Mouse (Mus musculus): Measurements from ENCODE around the gene Zdhhc7. TPM values are rescaled to one million over a fixed set of nuclear protein-coding genes. Genes with fewer than 3 reads are reported as not detected.

Zdhhc7 gene
- polyA plus RNA-seq, 1 experiment from 2014 or later: 30.1 TPM

- ATAC-seq (replicated peaks; ENCODE audit: low FRiP score) (peak; percentile 42), DNase-seq (ENCODE audit: low spot score) (no peak)
- H3K27me3 ChIP-seq (replicated peaks; ENCODE audit: control insufficient read depth, insufficient read depth, low read length): peaks cover 2% of the 10 kb centered on the region
- WGBS: 52% methylated on average over 10 of the region's 10 CpGs
- no peaks in the 10 kb centered on the region for H3K9me3 ChIP-seq (ENCODE audit: control insufficient read depth, low read length)
- no peaks in the 10 kb centered on the region for H3K36me3 ChIP-seq (ENCODE audit: control insufficient read depth, insufficient read depth, low read length)
- H3K9ac ChIP-seq (ENCODE audit: low read depth, low read length): no peak overlapping the region
- H3K4me3 ChIP-seq (ENCODE audit: low read depth, low read length): no peak overlapping the region
- peaks cover 21% of the 10 kb centered on the region for H3K4me1 ChIP-seq (replicated peaks; ENCODE audit: control insufficient read depth, insufficient read depth, low read length)
- H3K4me2 ChIP-seq: no peak overlapping the region
- no peak overlapping the region for H3K27ac ChIP-seq (ENCODE audit: low read depth, low read length)
Observed at GRCm38 (mm10) chr8:120042542-120043312, 58.6 kb downstream of the Zdhhc7 start.

DNA sequence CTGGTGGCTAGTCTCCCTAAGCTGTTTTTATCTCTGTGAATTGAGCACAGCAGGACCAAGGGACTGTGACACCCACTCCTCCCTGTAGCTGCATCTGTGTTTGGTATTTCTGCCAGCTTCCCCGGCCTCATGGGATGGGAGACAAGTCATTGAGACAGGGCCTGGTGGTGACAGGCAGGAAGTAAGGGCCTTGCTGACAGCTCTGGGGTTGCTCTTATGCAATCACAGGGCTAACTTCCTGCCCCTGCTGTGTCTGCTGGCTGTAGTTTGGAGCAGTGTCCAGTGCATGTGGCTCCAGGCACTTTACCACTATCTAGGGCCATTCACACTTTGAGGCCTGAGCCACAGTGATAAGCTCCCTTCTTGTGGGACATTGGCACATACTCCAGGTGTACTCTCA, 60.4 kb downstream of the Zdhhc7 start:
- no peak overlapping the region for H3K27ac ChIP-seq (ENCODE audit: low read depth, low read length)

GRCm38 (mm10) chr8:120039313-120039919, 61.9 kb downstream of the Zdhhc7 start:
- Histone ChIP-seq H3K4me2 (no peak overlapping the region), H3K27ac (ENCODE audit: low read depth, low read length) (no peak overlapping the region), H3K4me1 (replicated peaks; ENCODE audit: control insufficient read depth, insufficient read depth, low read length) (peaks cover 21% of the 10 kb centered on the region), H3K9me3 (ENCODE audit: control insufficient read depth, low read length) (no peaks in the 10 kb centered on the region), H3K27me3 (replicated peaks; ENCODE audit: control insufficient read depth, insufficient read depth, low read length) (no peaks in the 10 kb centered on the region; the same call in 1 of the 2 replicates), H3K4me3 (ENCODE audit: low read depth, low read length) (no peak overlapping the region), H3K36me3 (ENCODE audit: control insufficient read depth, insufficient read depth, low read length) (no peaks in the 10 kb centered on the region), H3K9ac (ENCODE audit: low read depth, low read length) (no peak overlapping the region)
- WGBS: 70% methylated on average over 11 of the region's 11 CpGs
- DNase-seq (ENCODE audit: low spot score) (no peak), ATAC-seq (replicated peaks; ENCODE audit: low FRiP score) (no peak)

More for the DNA sequence above, 60.4 kb downstream of the Zdhhc7 start:
- H3K4me3 ChIP-seq (ENCODE audit: low read depth, low read length): no peak overlapping the region
- DNase-seq (ENCODE audit: low spot score) (no peak), ATAC-seq (replicated peaks; ENCODE audit: low FRiP score) (no peak)
- WGBS: 21% methylated on average over 1 of the region's 1 CpGs
- H3K27me3 ChIP-seq (replicated peaks; ENCODE audit: control insufficient read depth, insufficient read depth, low read length): no peaks in the 10 kb centered on the region; the same call in 1 of the 2 replicates
- no peaks in the 10 kb centered on the region for H3K36me3 ChIP-seq (ENCODE audit: control insufficient read depth, insufficient read depth, low read length)
- H3K9ac ChIP-seq (ENCODE audit: low read depth, low read length): no peak overlapping the region
- H3K4me1 ChIP-seq (replicated peaks; ENCODE audit: control insufficient read depth, insufficient read depth, low read length): peaks cover 21% of the 10 kb centered on the region
- H3K9me3 ChIP-seq (ENCODE audit: control insufficient read depth, low read length): no peaks in the 10 kb centered on the region
- no peak overlapping the region for H3K4me2 ChIP-seq

DNA sequence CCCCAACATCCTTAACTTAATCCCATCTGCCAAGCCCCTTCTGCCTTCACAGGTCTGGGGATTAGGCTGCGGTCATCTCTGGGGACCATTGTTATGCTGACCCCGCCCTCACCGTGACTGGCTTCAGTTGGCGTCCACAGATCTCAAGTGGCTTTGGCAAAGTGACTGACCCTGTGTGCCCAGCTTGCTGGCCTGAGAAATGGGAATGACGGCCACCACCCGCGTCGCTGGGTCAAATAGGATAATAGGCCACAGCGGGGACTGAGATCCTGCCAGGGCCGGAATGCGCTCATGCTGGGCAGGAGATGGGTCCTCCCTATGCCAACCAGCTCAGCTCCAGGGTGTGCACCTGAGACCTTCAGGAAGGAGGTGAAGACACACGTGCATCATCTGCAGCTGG, 62.5 kb downstream of the Zdhhc7 start:
- peaks cover 21% of the 10 kb centered on the region for H3K4me1 ChIP-seq (replicated peaks; ENCODE audit: control insufficient read depth, insufficient read depth, low read length)

GRCm38 (mm10) chr8:120037611-120038010, 63.7 kb downstream of the Zdhhc7 start:
- Histone ChIP-seq H3K9ac (ENCODE audit: low read depth, low read length) (no peak overlapping the region), H3K27me3 (replicated peaks; ENCODE audit: control insufficient read depth, insufficient read depth, low read length) (no peaks in the 10 kb centered on the region; the same call in 1 of the 2 replicates), H3K4me1 (replicated peaks; ENCODE audit: control insufficient read depth, insufficient read depth, low read length) (peaks cover 17% of the 10 kb centered on the region), H3K27ac (ENCODE audit: low read depth, low read length) (no peak overlapping the region), H3K9me3 (ENCODE audit: control insufficient read depth, low read length) (no peaks in the 10 kb centered on the region), H3K36me3 (ENCODE audit: control insufficient read depth, insufficient read depth, low read length) (no peaks in the 10 kb centered on the region), H3K4me2 (no peak overlapping the region), H3K4me3 (ENCODE audit: low read depth, low read length) (no peak overlapping the region)
- DNase-seq (ENCODE audit: low spot score): no peak
- WGBS: 77% methylated on average over 8 of the region's 8 CpGs
- ATAC-seq (replicated peaks; ENCODE audit: low FRiP score): no peak

More for the DNA sequence above, 62.5 kb downstream of the Zdhhc7 start:
- 90% methylated on average over 12 of the region's 12 CpGs for WGBS
- Histone ChIP-seq H3K36me3 (ENCODE audit: control insufficient read depth, insufficient read depth, low read length) (no peaks in the 10 kb centered on the region), H3K9ac (ENCODE audit: low read depth, low read length) (no peak overlapping the region), H3K27me3 (replicated peaks; ENCODE audit: control insufficient read depth, insufficient read depth, low read length) (no peaks in the 10 kb centered on the region; the same call in 1 of the 2 replicates), H3K9me3 (ENCODE audit: control insufficient read depth, low read length) (no peaks in the 10 kb centered on the region), H3K27ac (ENCODE audit: low read depth, low read length) (no peak overlapping the region), H3K4me3 (ENCODE audit: low read depth, low read length) (no peak overlapping the region), H3K4me2 (no peak overlapping the region)
- DNase-seq (ENCODE audit: low spot score) (no peak), ATAC-seq (replicated peaks; ENCODE audit: low FRiP score) (no peak)

DNA sequence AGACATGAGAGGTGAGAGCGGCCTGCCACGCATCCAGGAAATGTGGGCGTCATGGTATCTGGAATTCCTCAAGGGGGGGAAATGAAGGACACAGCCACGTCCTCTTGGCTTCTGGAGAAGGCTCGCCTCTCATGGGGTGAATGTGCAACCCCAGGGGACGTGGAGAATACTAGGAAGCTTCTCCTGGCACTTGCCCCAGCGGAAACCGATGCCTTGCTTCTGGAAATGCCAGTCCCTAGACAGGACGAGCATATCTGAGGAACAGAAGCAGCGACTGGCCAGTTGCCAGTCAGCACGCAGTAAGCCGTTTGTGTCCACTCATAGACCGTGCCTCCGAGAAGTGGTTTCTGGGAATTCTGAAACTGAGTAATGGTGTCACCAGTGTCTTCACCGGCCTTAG, 64.1 kb downstream of the Zdhhc7 start:
- ATAC-seq (replicated peaks; ENCODE audit: low FRiP score): no peak
- WGBS: 81% methylated on average over 15 of the region's 15 CpGs
- Histone ChIP-seq H3K4me3 (ENCODE audit: low read depth, low read length) (no peak overlapping the region), H3K9ac (ENCODE audit: low read depth, low read length) (no peak overlapping the region), H3K36me3 (ENCODE audit: control insufficient read depth, insufficient read depth, low read length) (no peaks in the 10 kb centered on the region), H3K27ac (ENCODE audit: low read depth, low read length) (no peak overlapping the region), H3K4me2 (no peak overlapping the region), H3K27me3 (replicated peaks; ENCODE audit: control insufficient read depth, insufficient read depth, low read length) (no peaks in the 10 kb centered on the region; the same call in 1 of the 2 replicates), H3K4me1 (replicated peaks; ENCODE audit: control insufficient read depth, insufficient read depth, low read length) (peaks cover 13% of the 10 kb centered on the region), H3K9me3 (ENCODE audit: control insufficient read depth, low read length) (no peaks in the 10 kb centered on the region)
- DNase-seq (ENCODE audit: low spot score): no peak

GRCm38 (mm10) chr8:120036578-120036977, 64.7 kb downstream of the Zdhhc7 start:
- 84% methylated on average over 4 of the region's 4 CpGs for WGBS
- H3K36me3 ChIP-seq (ENCODE audit: control insufficient read depth, insufficient read depth, low read length): no peaks in the 10 kb centered on the region
- no peak overlapping the region for H3K27ac ChIP-seq (ENCODE audit: low read depth, low read length)
- H3K27me3 ChIP-seq (replicated peaks; ENCODE audit: control insufficient read depth, insufficient read depth, low read length): no peaks in the 10 kb centered on the region; the same call in 1 of the 2 replicates
- no peaks in the 10 kb centered on the region for H3K9me3 ChIP-seq (ENCODE audit: control insufficient read depth, low read length)
- H3K9ac ChIP-seq (ENCODE audit: low read depth, low read length): no peak overlapping the region
- peaks cover 12% of the 10 kb centered on the region for H3K4me1 ChIP-seq (replicated peaks; ENCODE audit: control insufficient read depth, insufficient read depth, low read length)
- H3K4me2 ChIP-seq: no peak overlapping the region
- no peak overlapping the region for H3K4me3 ChIP-seq (ENCODE audit: low read depth, low read length)
- no peak for DNase-seq (ENCODE audit: low spot score)
- no peak for ATAC-seq (replicated peaks; ENCODE audit: low FRiP score)

GRCm38 (mm10) chr8:120036111-120036510, 65.2 kb downstream of the Zdhhc7 start:
- Histone ChIP-seq H3K4me1 (replicated peaks; ENCODE audit: control insufficient read depth, insufficient read depth, low read length) (peaks cover 10% of the 10 kb centered on the region), H3K4me2 (no peak overlapping the region), H3K4me3 (ENCODE audit: low read depth, low read length) (no peak overlapping the region), H3K9ac (ENCODE audit: low read depth, low read length) (no peak overlapping the region), H3K27me3 (replicated peaks; ENCODE audit: control insufficient read depth, insufficient read depth, low read length) (no peaks in the 10 kb centered on the region; the same call in 1 of the 2 replicates), H3K36me3 (ENCODE audit: control insufficient read depth, insufficient read depth, low read length) (no peaks in the 10 kb centered on the region), H3K27ac (ENCODE audit: low read depth, low read length) (no peak overlapping the region), H3K9me3 (ENCODE audit: control insufficient read depth, low read length) (no peaks in the 10 kb centered on the region)
- WGBS: 35% methylated on average over 9 of the region's 9 CpGs
- DNase-seq (ENCODE audit: low spot score) (no peak), ATAC-seq (replicated peaks; ENCODE audit: low FRiP score) (no peak)

Data from liver, embryonic 11.5 days (tissue).